Mouse (Mus musculus) bone marrow, adult 2 months (tissue): ENCODE measurements at regions not wholly inside any gene's neighbourhood (a gene's known extent, or its start where the extent isn't known, plus 50 kb on each side); places are given as distances from the start of the nearest gene placed in this dataset.

ENCODE experiments used
- CTCF ChIP-seq: fragments of 200-500 bp; IDR thresholded peaks from 2 replicates; pipeline ENCODE4 v1.5.1; 2011; ENCODE audit warnings: low read length, control low read depth; ENCODE audit not compliant: control insufficient read depth, insufficient read depth
- POLR2A ChIP-seq: fragments of 200-500 bp; IDR thresholded peaks from 2 replicates; pipeline ENCODE4 v1.6.1; 2011; ENCODE audit warnings: low read depth, mild to moderate bottlenecking, control low read depth, low read length, borderline replicate concordance; ENCODE audit not compliant: control insufficient read depth

GRCm38 (mm10) chr12:93152618-93153245 is 1303.8 kb upstream of the Sel1l start:
- TF ChIP-seq POLR2A (no peak), CTCF (peak; percentile 55)
